Mouse (Mus musculus): ENCODE results near the gene Pop5. TPM values are rescaled to one million over a fixed set of nuclear protein-coding genes. Genes with fewer than 3 reads are reported as not detected.

The Pop5 gene
- polyA plus RNA-seq, 1 experiment from 2014 or later = 91.0 TPM

DNA sequence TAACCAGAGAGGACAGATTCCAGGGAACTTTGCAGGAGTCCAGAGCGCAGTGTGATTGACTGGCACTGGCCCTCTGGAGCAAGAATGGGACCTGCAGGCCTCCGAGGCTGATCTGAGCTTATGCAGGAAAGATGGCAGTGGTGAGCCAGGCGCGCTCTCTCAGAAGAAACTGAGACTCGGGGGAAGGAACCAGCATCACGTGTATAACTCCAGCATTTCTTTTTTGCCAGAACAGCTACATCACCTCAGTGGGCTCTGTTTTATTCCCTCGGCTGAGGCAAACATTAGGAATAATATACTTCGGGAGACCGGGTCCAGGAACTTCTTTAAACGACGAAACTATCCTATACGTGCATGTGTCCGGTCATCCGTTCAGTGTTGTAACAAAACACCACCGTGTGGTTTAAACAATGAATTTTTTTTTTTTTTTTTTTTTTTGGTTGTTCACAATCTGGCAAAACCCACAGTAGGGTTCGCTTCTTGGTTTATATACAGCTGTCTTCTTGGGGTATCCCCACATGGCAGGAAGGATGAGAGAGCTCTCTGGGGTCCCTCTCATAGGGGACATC lies 4.0 kb upstream of the Pop5 start:
- no peak overlapping the region for H3K4me2 ChIP-seq
- H3K9ac ChIP-seq (ENCODE audit: low read length) = no peak overlapping the region
- WGBS = 48% methylated on average over 16 of the region's 16 CpGs

GRCm38 (mm10) chr5:115232516-115232915 lies 3.1 kb upstream of the Pop5 start:
- H3K4me1 ChIP-seq (ENCODE audit: control insufficient read depth, insufficient read depth, low read length) = peaks cover 6% of the 10 kb centered on the region
- H3K4me2 ChIP-seq = no peak overlapping the region
- no peaks in the 10 kb centered on the region for H3K36me3 ChIP-seq (ENCODE audit: control insufficient read depth, insufficient read depth, low read length)
- no peak overlapping the region for H3K4me3 ChIP-seq (ENCODE audit: low read depth, low read length)
- H3K27me3 ChIP-seq (ENCODE audit: control insufficient read depth, insufficient read depth, low read length) = peaks cover 15% of the 10 kb centered on the region
- DNase-seq (ENCODE audit: low spot score, missing footprints) (no peak), ATAC-seq (ENCODE audit: low FRiP score) (no peak)
- H3K27ac ChIP-seq (ENCODE audit: low read depth, low read length) = no peak overlapping the region
- 83% methylated on average over 6 of the region's 6 CpGs for WGBS
- no peak overlapping the region for H3K9ac ChIP-seq (ENCODE audit: low read length)
- H3K9me3 ChIP-seq (ENCODE audit: control insufficient read depth, low read length) = no peaks in the 10 kb centered on the region

More for the DNA sequence above, 4.0 kb upstream of the Pop5 start:
- ATAC-seq (ENCODE audit: low FRiP score) = no peak
- Histone ChIP-seq H3K27ac (ENCODE audit: low read depth, low read length) (no peak overlapping the region), H3K4me1 (ENCODE audit: control insufficient read depth, insufficient read depth, low read length) (peaks cover 6% of the 10 kb centered on the region), H3K4me3 (ENCODE audit: low read depth, low read length) (no peak overlapping the region), H3K9me3 (ENCODE audit: control insufficient read depth, low read length) (no peaks in the 10 kb centered on the region), H3K36me3 (ENCODE audit: control insufficient read depth, insufficient read depth, low read length) (no peaks in the 10 kb centered on the region), H3K27me3 (ENCODE audit: control insufficient read depth, insufficient read depth, low read length) (peaks cover 15% of the 10 kb centered on the region)
- no peak for DNase-seq (ENCODE audit: low spot score, missing footprints)

- DNase-seq (ENCODE audit: low spot score, missing footprints) = no peak
- no peak for ATAC-seq (ENCODE audit: low FRiP score)
- Histone ChIP-seq H3K9ac (ENCODE audit: low read length) (no peak overlapping the region), H3K4me1 (ENCODE audit: control insufficient read depth, insufficient read depth, low read length) (peaks cover 6% of the 10 kb centered on the region), H3K36me3 (ENCODE audit: control insufficient read depth, insufficient read depth, low read length) (no peaks in the 10 kb centered on the region), H3K27me3 (ENCODE audit: control insufficient read depth, insufficient read depth, low read length) (peaks cover 15% of the 10 kb centered on the region), H3K4me2 (no peak overlapping the region), H3K9me3 (ENCODE audit: control insufficient read depth, low read length) (no peaks in the 10 kb centered on the region), H3K27ac (ENCODE audit: low read depth, low read length) (no peak overlapping the region), H3K4me3 (ENCODE audit: low read depth, low read length) (no peak overlapping the region)
- 92% methylated on average over 14 of the region's 14 CpGs for WGBS
Measured at GRCm38 (mm10) chr5:115233031-115233780, 2.4 kb upstream of the Pop5 start.

GRCm38 (mm10) chr5:115234519-115234918 lies 1.1 kb upstream of the Pop5 start:
- H3K4me1 ChIP-seq (ENCODE audit: control insufficient read depth, insufficient read depth, low read length) = peaks cover 15% of the 10 kb centered on the region
- H3K36me3 ChIP-seq (ENCODE audit: control insufficient read depth, insufficient read depth, low read length) = no peaks in the 10 kb centered on the region
- WGBS = 43% methylated on average over 6 of the region's 6 CpGs
- no peak for DNase-seq (ENCODE audit: low spot score, missing footprints)
- no peak overlapping the region for H3K9ac ChIP-seq (ENCODE audit: low read length)
- no peaks in the 10 kb centered on the region for H3K9me3 ChIP-seq (ENCODE audit: control insufficient read depth, low read length)
- H3K27me3 ChIP-seq (ENCODE audit: control insufficient read depth, insufficient read depth, low read length) = peaks cover 15% of the 10 kb centered on the region
- ATAC-seq (ENCODE audit: low FRiP score) = no peak
- H3K4me2 ChIP-seq = no peak overlapping the region
- H3K27ac ChIP-seq (ENCODE audit: low read depth, low read length) = no peak overlapping the region
- no peak overlapping the region for H3K4me3 ChIP-seq (ENCODE audit: low read depth, low read length)

- no peaks in the 10 kb centered on the region for H3K9me3 ChIP-seq (ENCODE audit: control insufficient read depth, low read length)
- peaks cover 15% of the 10 kb centered on the region for H3K27me3 ChIP-seq (ENCODE audit: control insufficient read depth, insufficient read depth, low read length)
- peak overlapping the region; percentile 56 for H3K9ac ChIP-seq (ENCODE audit: low read length)
- peak overlapping the region; percentile 41 for H3K4me3 ChIP-seq (ENCODE audit: low read depth, low read length)
- peaks cover 2% of the 10 kb centered on the region; the same call in 1 of the 2 replicates for H3K36me3 ChIP-seq (ENCODE audit: control insufficient read depth, insufficient read depth, low read length)
- under 1% methylated on average over 45 of the region's 45 CpGs for WGBS
- H3K4me1 ChIP-seq (ENCODE audit: control insufficient read depth, insufficient read depth, low read length) = peaks cover 15% of the 10 kb centered on the region
- ATAC-seq (ENCODE audit: low FRiP score) (peak; percentile 33), DNase-seq (ENCODE audit: low spot score, missing footprints) (no peak)
- H3K4me2 ChIP-seq = peak overlapping the region; percentile 77
- no peak overlapping the region for H3K27ac ChIP-seq (ENCODE audit: low read depth, low read length)
Measured at GRCm38 (mm10) chr5:115235323-115235771, 289 bp upstream of the Pop5 start.

DNA sequence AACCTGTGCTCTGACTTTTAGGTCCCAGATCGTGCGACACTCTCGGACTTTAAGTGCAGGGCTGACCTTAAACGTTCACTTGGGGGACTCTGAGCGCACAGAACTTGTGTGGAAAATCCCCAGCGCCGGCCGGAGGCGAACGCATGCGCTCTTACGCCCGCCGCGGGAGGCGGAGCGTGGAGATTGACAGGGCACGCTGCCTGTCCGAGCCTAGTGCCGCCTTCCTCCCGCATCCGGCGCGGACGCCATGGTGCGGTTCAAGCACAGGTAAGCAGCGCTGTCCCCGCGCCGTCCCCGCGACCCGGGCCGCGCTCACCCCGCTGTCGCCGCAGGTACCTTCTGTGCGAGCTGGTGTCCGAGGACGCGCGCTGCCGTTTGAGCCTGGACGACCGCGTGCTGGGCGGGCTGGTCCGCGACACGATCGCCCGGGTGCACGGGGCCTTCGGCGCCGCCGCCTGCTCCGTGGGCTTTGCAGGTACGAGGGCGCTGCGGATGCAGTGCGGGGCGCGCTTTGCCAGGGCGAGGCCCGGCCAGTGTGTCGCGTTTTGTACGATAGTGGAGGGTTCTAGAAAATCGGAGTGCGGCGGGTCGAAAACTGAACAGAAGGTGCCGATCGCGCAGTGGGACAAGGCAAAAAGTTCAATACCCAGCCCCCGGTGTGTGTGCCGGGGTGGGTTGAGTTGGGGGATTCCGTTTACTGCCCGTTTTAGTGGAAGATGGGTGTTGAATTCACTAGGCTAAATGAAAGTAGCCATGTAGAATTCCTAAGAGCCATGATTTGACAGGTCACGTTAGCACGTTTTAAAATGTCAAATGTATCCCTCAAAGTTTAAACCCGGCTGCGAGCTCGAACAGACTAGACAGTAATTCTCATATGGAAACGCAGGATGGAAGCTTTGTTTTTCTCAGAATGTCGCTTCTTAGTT lies 2.4 kb downstream of the Pop5 start:
- Histone ChIP-seq H3K9ac (ENCODE audit: low read length) (peak overlapping the region; percentile 61), H3K9me3 (ENCODE audit: control insufficient read depth, low read length) (no peaks in the 10 kb centered on the region), H3K27ac (ENCODE audit: low read depth, low read length) (no peak overlapping the region), H3K27me3 (ENCODE audit: control insufficient read depth, insufficient read depth, low read length) (peaks cover 15% of the 10 kb centered on the region), H3K4me1 (ENCODE audit: control insufficient read depth, insufficient read depth, low read length) (peaks cover 15% of the 10 kb centered on the region), H3K4me3 (ENCODE audit: low read depth, low read length) (peak overlapping the region; percentile 81), H3K36me3 (ENCODE audit: control insufficient read depth, insufficient read depth, low read length) (peaks cover 20% of the 10 kb centered on the region), H3K4me2 (peak overlapping the region; percentile 78)
- peak; percentile 81 for ATAC-seq (ENCODE audit: low FRiP score)
- WGBS = under 1% methylated on average over 87 of the region's 88 CpGs
- peak; percentile 99 for DNase-seq (ENCODE audit: low spot score, missing footprints)

DNA sequence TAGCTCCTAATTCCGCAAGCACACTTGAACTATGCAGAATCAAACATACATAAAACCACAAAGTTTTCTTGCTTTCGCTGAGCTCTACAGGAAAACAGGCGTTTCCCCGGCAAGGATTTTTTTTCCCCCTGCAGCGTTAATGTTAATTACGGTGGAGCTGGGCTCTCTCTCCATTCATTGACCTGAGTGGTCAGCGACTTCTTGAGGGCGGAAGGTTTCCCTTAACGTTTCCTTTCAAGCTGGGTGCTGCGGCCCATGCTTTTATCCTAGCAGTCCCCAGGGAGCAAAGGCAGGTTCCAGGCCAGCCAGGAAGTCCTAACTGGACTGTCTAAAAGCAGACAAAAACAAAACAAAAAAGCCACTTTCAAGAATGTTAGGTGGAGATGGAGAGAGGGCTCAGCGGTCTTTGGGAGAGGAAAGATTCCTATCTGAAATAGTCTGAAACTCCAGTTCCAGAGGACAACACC lies 3.1 kb downstream of the Pop5 start:
- Histone ChIP-seq H3K4me2 (peak overlapping the region; percentile 78), H3K4me3 (ENCODE audit: low read depth, low read length) (peak overlapping the region; percentile 81)

GRCm38 (mm10) chr5:115240191-115240590 lies 4.6 kb downstream of the Pop5 start:
- H3K36me3 ChIP-seq (ENCODE audit: control insufficient read depth, insufficient read depth, low read length) = peaks cover 34% of the 10 kb centered on the region
- WGBS = 88% methylated on average over 11 of the region's 11 CpGs
- H3K27ac ChIP-seq (ENCODE audit: low read depth, low read length) = no peak overlapping the region
- no peaks in the 10 kb centered on the region for H3K9me3 ChIP-seq (ENCODE audit: control insufficient read depth, low read length)
- ATAC-seq (ENCODE audit: low FRiP score) = no peak
- DNase-seq (ENCODE audit: low spot score, missing footprints) = no peak
- H3K9ac ChIP-seq (ENCODE audit: low read length) = no peak overlapping the region
- no peak overlapping the region for H3K4me2 ChIP-seq
- H3K4me1 ChIP-seq (ENCODE audit: control insufficient read depth, insufficient read depth, low read length) = peaks cover 13% of the 10 kb centered on the region
- H3K27me3 ChIP-seq (ENCODE audit: control insufficient read depth, insufficient read depth, low read length) = peaks cover 5% of the 10 kb centered on the region
- H3K4me3 ChIP-seq (ENCODE audit: low read depth, low read length) = no peak overlapping the region

More for the DNA sequence above, 3.1 kb downstream of the Pop5 start:
- H3K36me3 ChIP-seq (ENCODE audit: control insufficient read depth, insufficient read depth, low read length) = peaks cover 22% of the 10 kb centered on the region
- peaks cover 15% of the 10 kb centered on the region for H3K27me3 ChIP-seq (ENCODE audit: control insufficient read depth, insufficient read depth, low read length)
- peaks cover 15% of the 10 kb centered on the region for H3K4me1 ChIP-seq (ENCODE audit: control insufficient read depth, insufficient read depth, low read length)
- 7% methylated on average over 11 of the region's 11 CpGs for WGBS
- ATAC-seq (ENCODE audit: low FRiP score) (no peak), DNase-seq (ENCODE audit: low spot score, missing footprints) (no peak)
- no peak overlapping the region for H3K27ac ChIP-seq (ENCODE audit: low read depth, low read length)
- no peak overlapping the region for H3K9ac ChIP-seq (ENCODE audit: low read length)
- H3K9me3 ChIP-seq (ENCODE audit: control insufficient read depth, low read length) = no peaks in the 10 kb centered on the region
